Mouse (Mus musculus) kidney, adult 2 months (tissue): Measurements from ENCODE around the gene Apobr. TPM values are rescaled to one million over a fixed set of nuclear protein-coding genes. Genes with fewer than 3 reads are reported as not detected.

Experiments used
- DNase-seq: peaks from one replicate; pipeline ENCODE4 v3.0.0; 2021
- H3K27ac ChIP-seq: fragments of 200-500 bp; 2 replicates; pipeline ENCODE4 v1.5.1; 2012; ENCODE audit warnings: low read depth, low read length, control low read depth, inconsistent platforms; ENCODE audit not compliant: insufficient read depth
- H3K27me3 ChIP-seq: fragments of 200-500 bp; replicated peaks from 2 replicates; pipeline ENCODE4 v1.6.1; 2012; ENCODE audit warnings: mild to moderate bottlenecking, moderate library complexity, low read length, inconsistent platforms; ENCODE audit not compliant: control insufficient read depth, insufficient read depth
- H3K36me3 ChIP-seq: fragments of 200-500 bp; 2 replicates; pipeline ENCODE4 v1.6.1; 2012; ENCODE audit warnings: mild to moderate bottlenecking, moderate library complexity, low read length, inconsistent platforms; ENCODE audit not compliant: control insufficient read depth, insufficient read depth
- H3K4me1 ChIP-seq: fragments of 200-500 bp; 2 replicates; pipeline ENCODE4 v1.6.1; 2011; ENCODE audit warnings: low read length; ENCODE audit not compliant: control insufficient read depth, insufficient read depth
- H3K4me3 ChIP-seq: fragments of 200-500 bp; 2 replicates; pipeline ENCODE4 v1.5.1; 2011; ENCODE audit warnings: mild to moderate bottlenecking, low read depth, low read length, control low read depth; ENCODE audit not compliant: insufficient read depth
- CTCF ChIP-seq: fragments of 200-500 bp; conservative IDR thresholded peaks from 2 replicates; pipeline ENCODE4 v1.5.1; 2011; ENCODE audit warnings: low read depth, mild to moderate bottlenecking, control low read depth, low read length, moderate library complexity, mixed read lengths; ENCODE audit not compliant: insufficient read depth, insufficient read length
- POLR2A ChIP-seq: fragments of 200-500 bp; IDR thresholded peaks from one replicate; pipeline ENCODE4 v1.6.1; 2011; ENCODE audit warnings: low read depth, low read length, control low read depth
- WGBS: fragments of 180-500 bp; shearing (Covaris S2); methylation state at CpG from one replicate; pipeline ENCODE4 v1.1.7; 2018; 5-methylcytosine and 5-hydroxymethylcytosine counted together
- polyA plus RNA-seq: library from polyadenylated mRNA; depleted of rRNA; stranded (reverse); fragments of >200 nt; gene quantifications from 2 replicates; pipeline ENCODE4 v1.2.3, GENCODE M21; 2012

Gene Apobr
- polyA plus RNA-seq, 1 experiment = 1.2 TPM

DNA sequence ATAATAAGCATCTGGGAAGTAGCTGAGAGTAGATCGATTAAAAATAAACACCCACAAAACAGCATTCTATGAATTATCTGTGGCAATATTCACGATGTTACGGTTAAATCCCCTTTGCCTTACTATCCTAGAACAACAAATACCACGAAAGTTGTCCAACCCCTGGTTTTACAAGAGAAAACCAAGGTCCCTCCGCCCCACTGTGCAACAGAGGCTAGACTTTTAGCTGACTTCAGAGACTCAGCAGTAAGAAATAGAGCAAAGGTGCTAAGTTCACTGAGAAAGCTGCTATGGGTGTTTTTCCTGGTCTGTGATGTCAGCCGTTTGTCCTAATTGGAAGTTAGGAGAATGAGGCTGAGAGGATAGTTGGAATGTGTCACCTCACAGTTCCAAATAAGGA is 981 bp upstream of the Apobr start:
- Histone ChIP-seq H3K27me3 (no peaks in the 10 kb centered on the region), H3K27ac (peak overlapping the region; percentile 98), H3K4me1 (no peaks in the 10 kb centered on the region), H3K36me3 (no peaks in the 10 kb centered on the region), H3K4me3 (peak overlapping the region; percentile 75)
- TF ChIP-seq CTCF (no peak), POLR2A (no peak)
- WGBS = 51% methylated on average over 6 of the region's 6 CpGs
- no peak for DNase-seq

DNA sequence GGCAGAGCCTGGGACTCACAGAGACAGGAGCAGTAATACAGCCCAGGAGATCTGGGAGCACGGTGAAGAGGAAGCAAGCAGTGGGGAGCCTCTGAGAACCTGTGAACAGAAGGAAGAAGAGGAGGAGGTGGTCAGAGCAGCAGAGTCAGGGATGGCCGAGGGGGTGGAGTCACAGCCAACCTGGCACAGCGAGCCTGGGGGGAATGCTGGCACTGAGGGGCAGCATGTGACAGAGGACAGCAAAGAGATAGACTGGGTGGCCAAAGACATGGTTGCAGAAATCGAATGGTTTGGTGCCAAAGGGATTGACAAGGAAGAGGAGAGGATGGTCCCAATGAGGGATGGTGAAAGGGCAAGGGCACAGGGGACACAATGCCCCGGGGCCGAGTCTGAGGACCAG is 975 bp downstream of the Apobr start, which contains the start of gene Cln3:
Gene Cln3 (minus strand): TSS at position 101 of the 400 bp plus-strand sequence.
- 84% methylated on average over 6 of the region's 6 CpGs for WGBS
- no peak for DNase-seq
- no peak for TF ChIP-seq POLR2A
- TF ChIP-seq CTCF = no peak
- H3K27ac ChIP-seq = no peak within 1 kb of the TSS
- no peak within 1 kb of the TSS for H3K4me3 ChIP-seq
- no peaks in the 10 kb centered on the region for H3K27me3 ChIP-seq
- no peaks in the 10 kb centered on the region for H3K4me1 ChIP-seq
- no peaks in the 10 kb centered on the region for H3K36me3 ChIP-seq

DNA sequence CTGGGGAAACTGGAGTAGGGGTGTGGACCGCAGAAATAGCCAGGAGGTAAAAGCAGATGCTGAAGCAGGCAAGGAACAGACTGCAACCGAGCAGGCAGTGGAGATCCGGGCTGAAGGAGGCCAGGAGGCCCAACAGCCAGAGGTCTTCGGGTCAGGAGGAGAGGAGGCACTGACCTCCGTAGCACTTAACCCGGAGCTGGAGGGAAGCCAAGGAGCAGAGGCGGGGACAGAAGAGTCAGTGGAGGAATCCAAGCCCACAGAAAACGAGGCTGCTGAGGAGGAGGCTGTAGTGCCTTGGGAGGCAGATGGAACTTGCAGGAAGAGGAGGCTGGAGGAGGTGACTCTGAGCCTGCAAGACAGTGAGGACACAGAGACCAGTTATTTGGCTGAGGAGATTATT is 2.1 kb downstream of the Apobr start:
- 21% methylated on average over 8 of the region's 8 CpGs for WGBS
- TF ChIP-seq POLR2A = no peak
- TF ChIP-seq CTCF = no peak
- H3K36me3 ChIP-seq = no peaks in the 10 kb centered on the region
- no peaks in the 10 kb centered on the region for H3K4me1 ChIP-seq
- peak; percentile 83 for DNase-seq
- no peak overlapping the region for H3K4me3 ChIP-seq
- no peaks in the 10 kb centered on the region for H3K27me3 ChIP-seq
- no peak overlapping the region for H3K27ac ChIP-seq

DNA sequence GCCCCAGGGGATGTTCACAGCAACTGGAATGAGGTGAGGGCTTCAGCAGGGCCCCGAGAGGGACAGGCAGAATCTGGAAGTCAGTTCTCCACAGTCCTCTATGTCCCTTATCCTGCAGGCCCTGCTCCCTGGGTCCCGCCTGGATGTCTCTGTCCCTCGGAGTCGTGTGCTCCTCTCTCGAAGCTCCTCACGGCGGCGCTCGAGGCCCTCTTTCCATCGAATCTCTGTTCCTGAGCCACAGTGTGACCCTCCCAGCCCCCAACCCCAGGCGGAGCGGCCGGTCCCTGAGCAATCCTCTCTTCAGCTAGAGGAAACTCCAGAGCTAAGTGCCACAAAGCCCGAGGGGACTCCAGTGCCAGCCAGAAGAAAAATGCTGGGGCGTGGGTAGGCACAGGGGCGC is 3.0 kb downstream of the Apobr start:
- Histone ChIP-seq H3K4me3 (no peak overlapping the region), H3K4me1 (no peaks in the 10 kb centered on the region), H3K27ac (no peak overlapping the region), H3K36me3 (no peaks in the 10 kb centered on the region), H3K27me3 (no peaks in the 10 kb centered on the region)
- TF ChIP-seq CTCF = peak; percentile 50
- TF ChIP-seq POLR2A = no peak
- 31% methylated on average over 16 of the region's 16 CpGs for WGBS
- peak; percentile 33 for DNase-seq

DNA sequence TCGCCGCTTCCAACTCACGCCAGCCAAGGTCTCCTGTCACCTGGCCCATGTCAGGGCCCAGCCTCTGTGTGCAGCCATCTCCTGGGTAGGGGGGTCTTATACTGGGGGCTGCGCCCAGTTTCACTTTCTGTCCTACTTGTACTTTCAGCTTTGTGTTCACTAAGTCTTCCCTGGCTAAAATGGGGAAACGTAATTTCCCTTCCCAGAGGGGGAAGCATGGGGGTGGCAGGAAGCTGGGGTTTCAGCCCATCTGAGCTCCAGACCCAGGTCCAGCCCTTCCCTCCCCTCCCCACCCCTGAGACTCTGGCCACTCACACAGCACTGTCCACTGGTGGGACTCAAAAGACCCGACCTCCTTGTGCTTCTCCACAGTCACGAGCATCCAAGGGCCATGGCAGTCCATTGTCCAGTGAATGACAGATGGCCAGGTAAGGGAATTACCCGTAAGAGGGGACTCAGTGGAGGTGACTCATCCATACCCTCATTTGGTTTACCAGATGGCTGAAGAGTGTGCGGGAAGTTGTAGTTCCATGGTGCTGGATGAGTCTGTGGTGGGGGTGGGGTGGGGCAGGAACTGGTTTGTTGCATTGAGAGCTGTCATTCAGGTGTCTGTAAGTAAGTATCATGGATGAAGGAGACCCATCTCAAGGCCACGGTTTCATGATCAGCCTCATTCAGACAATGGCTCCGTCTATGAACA is 10.3 kb downstream of the Apobr start, which contains the start of gene Il27:
Gene Il27 (minus strand): TSS at position 80 of the 700 bp plus-strand sequence.
- WGBS = 82% methylated on average over 11 of the region's 11 CpGs
- Histone ChIP-seq H3K4me1 (no peaks in the 10 kb centered on the region), H3K27ac (no peak within 1 kb of the TSS), H3K4me3 (no peak within 1 kb of the TSS), H3K36me3 (no peaks in the 10 kb centered on the region), H3K27me3 (no peaks in the 10 kb centered on the region)
- TF ChIP-seq POLR2A (no peak), CTCF (no peak)
- no peak for DNase-seq

DNA sequence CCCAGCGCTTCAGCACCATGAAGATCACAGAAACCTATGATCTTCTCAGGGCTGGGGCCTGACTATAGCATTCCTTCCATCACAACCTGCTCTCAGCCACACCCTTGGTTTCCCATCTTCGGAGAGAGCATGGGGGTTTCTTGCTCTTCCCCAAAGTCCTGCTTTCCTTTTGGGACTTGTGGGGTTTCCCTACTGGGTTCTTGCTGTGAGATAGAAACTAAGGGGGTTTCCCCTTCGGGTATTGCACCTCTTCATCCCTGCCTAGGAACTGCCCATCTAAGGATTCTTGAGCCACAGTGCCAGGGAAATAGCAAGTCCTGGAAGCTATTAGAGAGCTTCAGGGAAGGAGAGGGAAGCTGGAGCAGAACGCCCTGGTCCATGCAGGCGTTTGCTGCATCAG is 11.1 kb downstream of the Apobr start:
- Histone ChIP-seq H3K4me3 (no peak overlapping the region), H3K27me3 (no peaks in the 10 kb centered on the region), H3K36me3 (no peaks in the 10 kb centered on the region), H3K27ac (no peak overlapping the region), H3K4me1 (no peaks in the 10 kb centered on the region)
- no peak for DNase-seq
- no peak for TF ChIP-seq POLR2A
- TF ChIP-seq CTCF = no peak
- WGBS = 74% methylated on average over 5 of the region's 5 CpGs

DNA sequence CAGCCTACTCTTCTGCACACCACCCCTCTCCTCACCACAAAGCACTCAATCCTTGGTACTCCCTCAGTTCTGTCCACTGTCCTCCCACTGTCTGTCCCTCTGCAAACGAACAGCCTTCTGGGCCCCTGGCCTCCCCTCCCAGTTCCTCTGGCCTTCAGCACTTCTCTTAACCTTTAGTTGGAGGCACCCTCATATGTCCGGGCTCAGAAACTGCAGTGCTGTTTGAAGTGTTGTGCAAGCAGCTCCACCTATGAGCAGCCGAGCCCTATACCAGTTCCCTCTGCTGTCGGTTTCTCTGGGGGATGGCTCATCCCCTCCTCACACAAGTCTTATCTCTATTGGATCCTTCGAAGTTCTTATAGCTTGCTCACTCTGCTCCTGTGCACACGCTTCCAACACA is 11.7 kb downstream of the Apobr start:
- H3K4me1 ChIP-seq = no peaks in the 10 kb centered on the region
- TF ChIP-seq CTCF (no peak), POLR2A (no peak)
- H3K4me3 ChIP-seq = no peak overlapping the region
- H3K27me3 ChIP-seq = no peaks in the 10 kb centered on the region
- 71% methylated on average over 6 of the region's 6 CpGs for WGBS
- no peak overlapping the region for H3K27ac ChIP-seq
- no peaks in the 10 kb centered on the region for H3K36me3 ChIP-seq
- no peak for DNase-seq
